Mouse (Mus musculus) E14TG2a.4 (cell line): ENCODE data around the gene Stx1b.
A peak's percentile ranks its signal among the peaks of the same experiment; 100 is the strongest.

Experiments used
- H3K27me3 ChIP-seq: 2 replicates; pipeline ENCODE4 v1.6.1; 2014; ENCODE audit warnings: low read length, control low read depth; ENCODE audit not compliant: insufficient read depth
- H3K36me3 ChIP-seq: 2 replicates; pipeline ENCODE4 v1.6.1; 2014; ENCODE audit warnings: low read length, control low read depth; ENCODE audit not compliant: insufficient read depth
- H3K4me1 ChIP-seq: replicated peaks from 2 replicates; pipeline ENCODE4 v1.6.1; 2014; ENCODE audit warnings: low read depth, low read length, control low read depth
- H3K4me3 ChIP-seq: replicated peaks from 2 replicates; pipeline ENCODE4 v1.5.1; 2014; ENCODE audit warnings: mild to moderate bottlenecking, low read length
- H3K9me3 ChIP-seq: 2 replicates; pipeline ENCODE4 v1.6.1; 2014; ENCODE audit warnings: low read length, control low read depth
- CTCF ChIP-seq: conservative IDR thresholded peaks from 2 replicates; pipeline ENCODE4 v1.5.1; 2014; ENCODE audit warnings: low read length
- NANOG ChIP-seq: IDR thresholded peaks from 2 replicates; pipeline ENCODE4 v1.6.1; 2014; ENCODE audit warnings: borderline replicate concordance, low read length, mixed read lengths
- POU5F1 ChIP-seq: IDR thresholded peaks from 2 replicates; pipeline ENCODE4 v1.6.1; 2014; ENCODE audit warnings: low read length, borderline replicate concordance

Stx1b gene

DNA sequence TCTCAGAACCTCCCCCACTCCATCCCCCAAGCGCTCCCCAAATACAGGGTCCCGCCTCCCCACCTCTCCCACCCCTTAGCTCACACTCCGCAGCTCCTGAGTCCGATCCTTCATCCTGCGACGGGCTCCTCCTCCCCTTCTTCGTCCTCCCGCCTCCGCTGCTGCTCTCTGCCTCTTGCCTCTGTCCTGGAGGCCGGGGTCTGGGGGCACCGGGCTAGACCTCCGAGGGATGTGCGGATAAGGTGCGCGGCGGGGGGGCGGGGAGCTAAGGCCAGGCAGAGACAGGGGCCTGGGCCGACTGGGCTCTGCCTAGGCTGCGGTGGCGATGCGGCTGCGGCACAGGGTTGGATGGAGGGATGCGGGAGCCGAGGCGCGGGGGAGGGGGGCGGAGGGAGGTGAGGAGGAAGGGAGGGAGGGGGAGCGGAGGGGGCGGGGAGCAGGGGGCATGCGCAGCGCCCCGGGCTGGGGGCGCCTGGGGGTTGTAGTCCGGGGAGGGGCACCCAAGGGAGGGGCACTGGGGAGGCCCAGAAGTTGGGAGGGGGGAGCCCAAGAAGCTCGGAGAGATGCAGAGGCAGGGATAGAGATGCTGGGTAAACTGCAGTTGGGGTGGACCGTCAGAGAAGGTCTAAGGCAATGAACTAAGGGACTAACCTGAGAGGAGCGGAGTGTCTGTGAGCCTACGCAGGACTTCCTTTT is at the start of gene Stx1b, which contains the start of gene Stx4a:
Stx1b (minus strand) TSS at position 374 of the 696 bp plus-strand sequence.
Stx4a (plus strand) TSS at position 119 of the 696 bp plus-strand sequence.
- Histone ChIP-seq H3K27me3 (peaks cover 27% of the 10 kb centered on the region), H3K9me3 (no peaks in the 10 kb centered on the region), H3K36me3 (no peaks in the 10 kb centered on the region), H3K4me3 (peak within 1 kb of the TSS; percentile 83), H3K4me1 (peaks cover 12% of the 10 kb centered on the region)
- TF ChIP-seq POU5F1 (no peak), CTCF (no peak), NANOG (no peak)

DNA sequence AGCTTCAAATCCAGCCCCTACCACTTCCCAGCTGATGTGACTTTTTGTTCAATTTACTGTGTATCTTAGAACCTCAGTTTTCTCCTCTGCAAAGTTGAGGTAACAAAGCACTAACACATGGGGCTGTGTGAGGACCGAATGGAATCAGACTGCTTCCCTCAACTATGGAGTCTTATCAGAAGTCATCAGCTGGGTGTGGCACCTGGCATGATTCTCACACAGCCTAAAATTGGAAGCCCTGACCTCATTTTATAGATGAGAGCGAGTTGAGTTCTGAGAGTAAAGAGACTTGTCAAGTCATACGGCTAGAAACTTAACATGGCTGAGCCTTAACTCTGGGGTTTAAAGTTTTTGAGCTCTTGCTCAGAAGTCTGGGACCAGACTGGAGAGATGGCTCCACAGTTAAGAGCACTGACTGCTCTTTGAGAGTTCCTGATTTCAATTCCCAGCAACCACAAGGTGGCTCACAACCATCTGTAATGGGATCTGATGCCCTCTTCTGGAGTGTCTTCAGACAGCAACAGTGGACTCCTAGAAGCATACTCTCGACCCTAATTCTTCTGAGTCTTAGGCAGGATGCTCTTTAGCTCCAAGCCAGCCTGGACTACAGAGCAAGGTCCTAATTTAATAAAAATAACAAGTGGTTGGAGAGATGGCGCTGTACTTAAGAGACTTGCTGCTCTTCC is 45.9 kb upstream of the Stx1b start:
- Histone ChIP-seq H3K4me3 (no peak overlapping the region), H3K9me3 (no peaks in the 10 kb centered on the region), H3K27me3 (peaks cover 17% of the 10 kb centered on the region), H3K4me1 (peaks cover 71% of the 10 kb centered on the region), H3K36me3 (peaks cover 66% of the 10 kb centered on the region)
- TF ChIP-seq NANOG (no peak), CTCF (peak; percentile 40)

DNA sequence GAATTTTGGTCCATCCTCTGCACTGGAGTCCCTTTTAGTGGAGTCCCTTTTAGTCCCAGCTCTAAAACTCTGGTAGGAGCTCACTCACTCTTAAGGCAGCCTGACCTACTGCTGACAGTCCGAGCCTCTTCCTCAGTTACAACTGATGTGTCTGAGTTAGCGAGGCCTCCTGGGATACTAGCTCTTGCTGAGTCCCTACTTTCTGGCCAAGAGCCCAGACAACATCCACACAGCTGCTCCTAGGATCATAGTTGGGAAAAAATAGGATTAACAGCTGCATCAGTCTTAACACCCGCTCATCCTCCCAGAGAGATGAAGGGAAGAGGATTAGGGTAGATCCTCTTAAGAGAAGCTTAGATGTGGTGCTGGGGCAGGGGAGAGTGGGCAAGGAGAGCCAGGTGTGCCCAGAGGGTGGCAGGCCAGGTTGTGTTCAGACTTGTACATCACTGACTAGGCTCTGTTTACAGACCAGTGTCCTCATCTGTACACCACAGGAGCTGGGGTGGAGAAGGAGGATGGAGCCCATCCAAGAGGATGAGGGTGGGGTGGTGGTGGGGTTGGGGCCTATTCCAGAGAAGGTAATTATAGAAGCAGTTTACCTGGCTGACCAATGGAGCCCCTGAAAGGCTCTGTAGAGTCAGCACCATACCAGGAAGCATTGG is 44.9 kb upstream of the Stx1b start:
- peaks cover 17% of the 10 kb centered on the region for H3K27me3 ChIP-seq
- peaks cover 63% of the 10 kb centered on the region for H3K36me3 ChIP-seq
- H3K9me3 ChIP-seq: no peaks in the 10 kb centered on the region
- H3K4me1 ChIP-seq: peaks cover 61% of the 10 kb centered on the region
- no peak for TF ChIP-seq CTCF
- TF ChIP-seq POU5F1: no peak
- no peak for TF ChIP-seq NANOG
- H3K4me3 ChIP-seq: no peak overlapping the region

DNA sequence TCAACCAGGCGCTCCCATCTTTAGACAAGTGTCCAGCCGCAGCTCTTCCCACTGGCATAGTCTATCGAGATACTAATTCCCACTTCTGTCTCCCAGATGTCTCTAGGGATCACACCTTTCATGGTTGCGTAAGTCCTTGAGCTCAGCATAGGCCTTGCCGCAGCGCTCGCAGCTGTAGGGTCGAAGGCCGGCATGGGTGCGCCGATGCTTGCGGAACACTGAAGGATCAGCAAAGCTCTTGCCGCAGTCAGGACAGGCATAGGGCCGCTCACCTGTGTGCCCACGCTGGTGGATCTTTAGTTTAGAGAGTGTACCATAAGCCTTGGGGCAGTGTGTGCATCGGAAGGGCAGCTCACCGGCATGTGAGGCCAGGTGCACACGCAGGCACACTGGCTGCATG is 43.3 kb upstream of the Stx1b start:
- H3K4me1 ChIP-seq: peaks cover 51% of the 10 kb centered on the region
- TF ChIP-seq CTCF (no peak), POU5F1 (no peak), NANOG (no peak)
- H3K4me3 ChIP-seq: peak overlapping the region; percentile 68
- H3K27me3 ChIP-seq: peaks cover 17% of the 10 kb centered on the region
- H3K9me3 ChIP-seq: no peaks in the 10 kb centered on the region
- peaks cover 48% of the 10 kb centered on the region for H3K36me3 ChIP-seq

DNA sequence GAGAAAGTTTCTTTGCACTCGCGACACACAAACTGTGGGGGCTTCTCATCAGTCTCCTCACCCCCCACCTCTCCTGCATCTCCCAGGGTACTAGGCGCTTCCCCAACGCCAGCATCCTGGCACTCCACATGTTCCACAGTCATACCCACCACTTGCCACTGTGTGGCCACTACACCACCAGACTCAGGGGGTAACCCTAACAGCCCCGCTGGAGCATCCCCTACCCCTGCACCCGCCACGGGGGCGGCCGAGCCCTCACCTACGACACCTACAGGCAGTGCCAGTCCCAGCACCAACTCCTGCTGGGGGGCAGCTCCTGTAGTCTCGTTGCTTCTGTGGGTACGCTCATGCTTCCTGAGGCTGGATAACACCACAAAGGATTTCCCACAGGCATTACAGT is 42.1 kb upstream of the Stx1b start:
- H3K9me3 ChIP-seq: no peaks in the 10 kb centered on the region
- peaks cover 41% of the 10 kb centered on the region for H3K36me3 ChIP-seq
- H3K4me3 ChIP-seq: peak overlapping the region; percentile 68
- TF ChIP-seq CTCF (no peak), POU5F1 (no peak), NANOG (no peak)
- peaks cover 48% of the 10 kb centered on the region for H3K4me1 ChIP-seq
- peaks cover 17% of the 10 kb centered on the region for H3K27me3 ChIP-seq

DNA sequence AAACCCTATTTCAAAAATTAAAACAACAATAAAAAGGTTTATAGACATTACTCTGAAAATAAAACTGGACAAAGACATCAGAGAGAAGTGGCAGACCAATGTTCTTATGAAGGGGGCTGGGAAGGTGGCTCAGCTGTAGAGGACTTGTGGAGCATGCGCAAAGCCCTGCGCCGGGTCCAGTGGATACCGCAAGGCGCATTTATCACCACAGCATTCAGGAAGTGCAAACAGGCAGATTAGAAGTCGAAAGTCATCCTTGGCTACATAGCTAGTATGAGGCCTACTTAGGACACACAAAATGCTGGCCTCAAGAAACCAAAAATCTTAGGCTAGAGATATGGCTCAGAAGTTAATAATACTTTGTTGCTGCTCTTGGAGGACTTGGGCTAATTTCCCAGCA is 33.9 kb upstream of the Stx1b start:
- TF ChIP-seq CTCF (no peak), NANOG (no peak), POU5F1 (no peak)
- Histone ChIP-seq H3K4me1 (peaks cover 29% of the 10 kb centered on the region), H3K36me3 (no peaks in the 10 kb centered on the region), H3K9me3 (no peaks in the 10 kb centered on the region), H3K4me3 (no peak overlapping the region), H3K27me3 (no peaks in the 10 kb centered on the region)

DNA sequence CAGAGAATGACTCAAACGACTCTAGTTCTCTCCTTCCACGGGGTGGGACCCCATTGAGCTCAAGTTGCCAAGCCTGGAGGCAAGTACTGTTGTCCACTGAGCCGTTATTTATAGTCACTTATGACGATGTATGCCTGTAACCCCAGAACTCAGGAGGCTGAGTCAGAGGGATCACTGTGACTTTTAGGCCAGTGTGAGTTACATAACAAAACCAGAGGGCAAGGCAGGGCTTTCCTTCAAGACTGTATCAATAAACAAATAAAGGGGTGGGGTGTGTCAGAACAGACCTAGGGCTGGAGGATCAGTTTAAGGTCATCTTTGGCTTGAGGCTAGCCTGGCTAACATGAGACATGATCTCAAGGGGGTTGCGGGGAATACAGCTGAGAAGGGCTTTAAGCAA is 26.6 kb upstream of the Stx1b start:
- no peaks in the 10 kb centered on the region for H3K9me3 ChIP-seq
- no peaks in the 10 kb centered on the region for H3K27me3 ChIP-seq
- peaks cover 25% of the 10 kb centered on the region for H3K36me3 ChIP-seq
- TF ChIP-seq NANOG: no peak
- TF ChIP-seq POU5F1: no peak
- TF ChIP-seq CTCF: no peak
- H3K4me3 ChIP-seq: no peak overlapping the region
- peaks cover 40% of the 10 kb centered on the region for H3K4me1 ChIP-seq
